Mouse (Mus musculus): Measurements from ENCODE around the gene 9130019O22Rik. TPM values are rescaled to one million over a fixed set of nuclear protein-coding genes. Genes with fewer than 3 reads are reported as not detected.
"Not testable (repeated sequence)": the region's sequence is repeated elsewhere in the genome, so short reads cannot be mapped to it uniquely, and the experiment has no call there.

9130019O22Rik gene
- total RNA-seq, 2 experiments from 2014 or later = 2.8 to 4.0 TPM

DNA sequence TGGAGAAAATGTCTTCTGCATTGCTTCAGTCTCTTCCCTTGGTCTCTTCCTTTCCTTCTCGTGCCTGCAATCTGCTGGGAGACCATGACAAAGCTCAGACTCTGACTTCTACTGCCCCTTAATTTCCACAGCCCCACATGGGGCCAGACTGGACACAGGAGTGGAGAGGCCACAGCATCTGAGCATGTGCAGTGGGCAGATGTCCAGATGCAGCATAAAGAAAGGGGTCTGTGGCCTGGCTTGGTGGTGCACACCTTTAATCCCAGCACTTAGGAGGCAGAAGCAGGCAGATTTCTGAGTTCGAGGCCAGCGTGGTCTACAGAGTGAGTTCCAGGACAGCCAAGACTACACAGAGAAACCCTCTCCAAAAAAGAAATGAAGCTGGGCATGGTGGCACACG, 1.4 kb downstream of the 9130019O22Rik start:
- intact Hi-C loops (cut with DNase I); DNase-seq (ENCODE audit: low spot score in 2 of 2): not testable (repeated sequence)

DNA sequence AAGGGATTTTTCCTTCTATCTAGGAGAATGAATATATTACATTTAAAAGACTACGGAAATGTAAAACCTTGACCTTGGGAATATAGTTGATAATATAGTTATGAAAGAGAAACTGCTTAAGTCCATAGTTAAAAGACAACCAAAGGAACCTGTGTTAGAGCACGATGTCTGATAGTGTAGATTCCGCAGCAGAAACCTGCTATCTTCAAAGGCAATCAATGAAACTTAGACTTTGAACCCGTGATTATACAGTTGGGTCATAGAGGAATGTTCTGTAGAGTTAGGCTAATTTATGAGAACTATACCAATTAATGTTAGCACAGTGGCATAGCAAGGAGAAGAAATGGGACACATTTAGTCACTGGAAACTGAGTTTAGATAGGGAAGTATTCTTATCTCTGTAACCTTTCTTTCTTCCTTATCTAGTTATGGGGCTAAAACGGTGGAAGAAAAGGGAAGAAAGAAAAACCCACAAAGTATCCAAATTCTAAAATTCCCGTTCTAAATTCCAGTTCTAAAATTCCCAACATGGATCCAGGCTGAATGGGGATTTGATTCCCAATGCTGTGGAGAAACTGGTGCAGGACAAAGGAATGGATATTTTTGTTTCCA, 8.6 kb downstream of the 9130019O22Rik start:
- DNase-seq (ENCODE audit: low spot score in 2 of 2) = no peak
- intact Hi-C loops (cut with DNase I) = no loop called here

DNA sequence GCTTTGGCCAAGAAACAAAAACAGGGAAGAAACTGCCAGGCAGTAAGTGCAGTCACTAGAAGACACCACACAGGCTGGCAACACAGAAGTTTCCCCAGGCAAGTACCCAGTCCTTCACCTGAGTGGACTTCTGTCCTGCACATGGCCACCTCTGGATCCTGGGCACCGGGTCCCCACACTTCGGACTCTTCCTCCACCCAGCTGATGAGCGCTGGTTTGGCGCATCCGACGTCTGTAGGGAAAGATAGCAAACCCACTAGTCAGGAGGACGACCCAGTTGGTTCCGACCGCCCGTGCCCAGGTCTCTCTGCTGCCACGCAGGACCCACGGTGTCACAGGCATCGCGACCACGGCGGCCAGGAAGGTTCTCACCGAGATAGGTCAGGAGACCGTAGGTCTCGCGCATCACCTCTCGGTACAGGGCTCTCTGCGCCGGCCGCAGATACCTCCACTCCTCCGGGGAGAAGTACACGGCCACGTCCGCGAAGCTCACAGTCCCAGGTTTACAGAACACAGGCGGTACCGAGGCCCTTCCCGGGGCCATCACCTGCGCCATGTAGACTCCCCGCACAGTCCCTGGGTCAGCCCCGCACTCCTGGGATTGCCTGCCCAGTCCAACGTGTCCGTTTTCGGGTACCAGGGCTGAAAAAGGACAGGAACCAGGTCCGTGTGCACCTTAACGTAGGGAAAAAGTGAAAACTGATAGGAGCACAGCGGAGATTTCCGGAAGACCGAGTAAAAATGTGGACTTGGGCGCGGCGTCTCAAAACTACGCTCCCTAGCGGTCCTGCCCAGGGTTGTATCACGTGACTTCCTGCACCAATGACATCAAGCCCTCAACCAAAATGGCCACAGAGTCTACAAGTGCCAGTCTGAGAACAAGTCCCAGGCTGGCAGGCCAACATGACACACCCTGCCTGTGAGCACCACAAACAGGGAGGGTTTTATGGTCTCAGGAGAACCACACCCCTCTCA, 11.4 kb downstream of the 9130019O22Rik start, which contains the start of gene Zfp747:
Gene Zfp747, minus strand, starts transcription at position 780 of the 975 bp plus-strand sequence.
- DNase-seq (ENCODE audit: low spot score in 2 of 2) = peak; percentile 91 to 97
- intact Hi-C loops (cut with DNase I) = not testable (repeated sequence)

DNA sequence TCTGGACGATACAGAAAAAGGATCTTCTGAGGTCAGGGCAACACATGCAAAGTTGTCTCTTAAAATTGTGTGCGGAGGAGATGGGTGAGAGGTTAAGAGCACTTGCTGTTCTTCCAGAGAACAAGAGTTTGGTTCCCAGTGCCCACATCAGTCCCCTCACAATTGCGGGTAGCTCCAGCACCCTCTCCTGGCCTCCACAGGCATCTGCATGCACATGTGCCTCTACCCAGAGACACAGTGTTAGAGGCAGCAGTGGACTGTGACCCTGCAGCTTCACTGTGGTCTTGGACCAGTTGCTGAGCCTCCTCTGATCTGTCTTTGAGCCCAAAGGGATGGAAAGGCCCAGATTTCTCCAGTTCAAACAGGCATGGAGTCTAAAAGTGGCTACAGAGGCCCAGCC, 15.1 kb downstream of the 9130019O22Rik start:
- intact Hi-C loops (cut with DNase I) = not testable (repeated sequence)

DNA sequence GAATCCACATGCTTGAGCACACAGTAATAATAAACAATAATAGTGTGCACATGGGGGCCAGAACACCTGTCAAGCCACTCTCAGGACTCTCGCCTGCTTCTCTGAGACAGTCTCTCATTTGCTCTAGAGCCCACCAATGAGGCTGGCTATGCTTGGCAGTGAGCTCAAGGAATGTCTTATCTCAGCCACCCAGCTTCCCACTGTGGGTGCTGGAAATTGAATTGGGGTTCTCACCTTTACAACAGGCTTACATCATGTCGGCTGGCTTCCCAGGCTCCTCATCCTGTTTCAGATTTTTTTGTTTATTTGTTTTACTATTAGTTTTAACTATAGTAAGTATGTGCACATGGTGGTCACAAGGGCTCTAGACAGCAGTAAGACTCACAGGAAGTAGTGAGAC, 15.8 kb downstream of the 9130019O22Rik start:
- intact Hi-C loops (cut with DNase I) = no loop called here
- DNase-seq (ENCODE audit: low spot score in 2 of 2) = no peak

More for the DNA sequence above, 15.1 kb downstream of the 9130019O22Rik start:
- not testable (repeated sequence) for DNase-seq (ENCODE audit: low spot score in 2 of 2)

DNA sequence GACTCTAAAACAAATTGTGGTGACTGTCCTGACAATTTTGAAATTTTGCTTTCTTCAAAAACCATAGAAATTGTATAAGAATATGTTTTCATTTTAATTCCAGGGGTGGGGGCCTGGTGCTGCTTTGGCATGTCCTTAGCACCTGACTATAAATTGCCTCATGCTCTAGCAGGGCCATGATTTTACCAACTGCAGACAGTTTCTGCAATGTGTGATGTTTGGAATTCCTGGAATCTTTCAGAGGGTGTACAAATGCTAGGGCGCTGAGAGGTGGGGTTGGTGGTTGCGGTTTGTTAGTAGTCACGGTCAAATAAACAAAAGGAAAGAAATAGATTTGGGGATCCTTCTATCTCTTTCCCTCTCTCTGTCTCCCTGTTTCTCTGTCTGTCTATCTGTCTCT, 20.7 kb downstream of the 9130019O22Rik start:
- DNase-seq (ENCODE audit: low spot score in 2 of 2) = no peak
- intact Hi-C loops (cut with DNase I) = no loop called here

DNA sequence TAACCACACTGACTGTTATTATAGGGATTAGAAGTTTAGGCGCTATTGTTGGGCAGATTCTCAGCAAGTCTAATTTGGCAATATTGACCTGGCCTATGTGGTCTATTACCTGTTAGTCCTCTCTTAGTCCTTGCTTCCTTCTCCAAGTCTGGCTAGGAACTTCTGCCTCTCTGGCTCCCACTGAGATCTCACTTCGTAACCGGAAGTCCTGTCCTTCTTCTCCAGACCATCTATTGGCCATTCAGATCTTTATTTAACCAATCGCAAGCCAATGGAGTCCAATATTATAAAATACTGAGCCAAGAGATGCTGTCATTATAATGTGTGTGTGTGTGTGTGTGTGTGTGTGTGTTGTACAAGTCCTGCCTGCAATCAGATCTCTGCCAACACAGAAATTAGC, 22.8 kb downstream of the 9130019O22Rik start:
- DNase-seq (ENCODE audit: low spot score in 2 of 2) = no peak
- intact Hi-C loops (cut with DNase I) = loop anchor here (5.0 kb wide), 1 partner anchor 108 kb away; no protein-coding TSS in a partner anchor

DNA sequence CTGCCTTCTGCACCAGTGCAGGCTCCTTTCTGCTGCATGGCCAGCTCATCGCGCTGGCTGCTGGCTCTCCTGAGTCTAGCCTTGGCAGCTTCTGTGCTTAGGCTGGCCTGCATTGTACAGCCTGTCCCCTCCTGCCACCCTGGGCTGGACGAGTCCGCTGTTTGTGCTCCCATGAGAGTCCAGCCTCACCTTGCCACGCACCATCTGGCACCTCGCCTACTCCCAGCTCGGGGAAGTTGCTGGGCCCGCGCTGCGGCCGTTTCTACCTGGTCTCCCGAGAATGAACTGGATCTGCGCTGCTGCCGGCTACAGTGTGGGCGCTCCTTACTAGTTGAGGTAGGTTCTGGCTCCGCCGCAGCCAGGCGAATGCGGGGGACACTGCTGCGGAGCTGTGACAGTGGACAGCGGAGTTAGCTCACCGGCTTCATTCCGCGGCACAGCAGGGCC, 23.5 kb downstream of the 9130019O22Rik start:
- peak; percentile 27 to 50 for DNase-seq (ENCODE audit: low spot score in 2 of 2)
- intact Hi-C loops (cut with DNase I) = loop anchor here (2.0 to 5.0 kb wide), 2 partner anchors 109 to 135 kb away; no protein-coding TSS in a partner anchor

DNA sequence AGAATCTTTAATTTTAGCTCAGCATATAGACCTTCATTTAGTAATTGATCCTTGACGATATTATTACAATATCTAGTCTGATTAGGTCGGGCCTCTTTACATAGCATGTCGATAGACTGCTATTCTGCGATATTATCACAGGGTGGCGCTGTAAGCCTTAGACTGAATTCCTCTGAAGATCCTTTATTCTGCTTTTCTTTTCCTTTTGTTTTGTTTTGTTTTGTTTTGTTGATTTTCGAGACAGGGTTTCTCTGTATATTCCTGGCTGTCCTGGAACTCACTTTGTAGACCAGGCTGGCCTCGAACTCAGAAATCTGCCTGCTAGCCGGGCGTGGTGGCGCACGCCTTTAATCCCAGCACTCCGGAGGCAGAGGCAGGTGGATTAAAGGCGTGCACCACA, 24.5 kb downstream of the 9130019O22Rik start:
- intact Hi-C loops (cut with DNase I) = loop anchor here (2.0 to 5.0 kb wide), 2 partner anchors 110 to 136 kb away; no protein-coding TSS in a partner anchor
- DNase-seq (ENCODE audit: low spot score in 2 of 2) = peak in 1 of 2 experiments; percentile 52

DNA sequence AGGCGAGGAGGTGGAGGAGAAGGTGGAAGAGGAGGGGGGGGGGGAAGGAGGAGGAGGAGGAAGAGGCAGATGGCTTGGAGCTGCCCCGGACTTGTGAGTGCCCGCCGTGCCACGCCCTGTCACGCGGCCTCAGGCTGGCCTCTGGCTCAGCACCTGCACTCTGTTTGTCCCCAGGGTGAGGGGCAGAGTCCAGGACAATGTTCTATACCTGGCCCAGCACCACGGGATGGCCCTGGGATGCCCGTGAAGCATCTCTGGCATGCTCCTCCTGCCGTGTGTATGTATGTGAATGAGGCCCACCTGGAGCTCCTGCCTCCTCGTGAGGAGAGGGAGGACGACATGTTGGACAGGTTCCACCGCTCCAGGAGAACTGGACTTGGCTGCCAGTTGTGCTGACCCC, 25.5 kb downstream of the 9130019O22Rik start:
- intact Hi-C loops (cut with DNase I) = loop anchor here (5.0 kb wide), 1 partner anchor 111 kb away; no protein-coding TSS in a partner anchor
- no peak for DNase-seq (ENCODE audit: low spot score in 2 of 2)

DNA sequence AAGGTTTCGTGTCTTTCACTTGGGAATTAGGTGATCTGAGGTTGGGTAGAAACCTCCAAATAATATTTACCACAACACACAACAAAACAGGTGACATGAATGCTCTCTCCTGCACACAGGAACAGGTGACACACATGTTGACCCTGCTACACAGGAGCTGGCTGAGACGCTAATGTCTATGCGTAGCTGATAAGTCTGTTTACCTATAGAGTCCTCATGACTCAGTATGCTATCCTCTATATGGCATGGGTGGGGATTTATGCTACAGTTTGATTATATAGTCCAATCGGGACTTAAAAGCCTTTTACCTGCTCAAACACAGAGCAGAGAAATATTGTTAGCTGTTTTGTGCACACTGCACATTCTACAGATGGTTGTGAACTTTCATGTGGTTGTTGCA, 26.7 kb downstream of the 9130019O22Rik start:
- no peak for DNase-seq (ENCODE audit: low spot score in 2 of 2)
- intact Hi-C loops (cut with DNase I) = loop anchor here (5.0 kb wide), 1 partner anchor 112 kb away; no protein-coding TSS in a partner anchor

DNA sequence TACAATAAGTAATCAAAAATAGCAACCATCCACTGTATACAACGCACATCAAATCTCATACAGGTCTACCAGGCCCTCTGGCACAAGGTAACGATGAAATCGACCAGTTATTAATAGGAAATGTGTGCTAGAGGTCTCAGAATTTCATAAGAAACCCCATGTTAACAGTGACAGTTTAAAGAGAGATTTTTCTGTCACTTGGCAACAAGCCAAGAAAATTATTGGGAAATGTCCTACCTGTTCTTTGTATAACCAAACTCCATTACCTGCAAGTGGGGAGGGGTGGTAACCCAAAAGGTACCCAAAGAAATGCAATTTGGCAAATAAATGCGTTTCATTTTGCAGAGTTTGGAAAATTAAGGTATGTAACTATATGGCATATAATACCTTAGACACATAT, 28.5 kb downstream of the 9130019O22Rik start:
- intact Hi-C loops (cut with DNase I) = no loop called here
- no peak for DNase-seq (ENCODE audit: low spot score in 2 of 2)

DNA sequence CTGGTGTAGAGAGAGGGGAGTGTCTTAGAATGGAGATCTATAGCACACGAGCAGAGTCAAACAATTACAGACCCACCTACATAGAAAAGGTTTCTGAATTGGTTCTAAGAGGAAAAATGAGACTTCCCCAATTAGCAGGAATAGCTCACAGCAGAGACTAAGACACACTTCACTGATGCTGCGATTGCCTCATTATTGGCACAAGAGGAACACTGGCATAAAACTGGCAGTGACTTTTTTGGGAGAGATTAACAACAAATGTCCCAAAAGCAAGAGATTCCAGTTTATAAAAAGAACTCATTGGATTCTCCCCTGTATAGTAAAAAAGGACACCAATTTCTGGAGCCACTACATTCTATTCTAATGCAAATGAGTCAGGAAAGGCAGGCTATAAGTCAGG, 29.1 kb downstream of the 9130019O22Rik start:
- no peak for DNase-seq (ENCODE audit: low spot score in 2 of 2)
- intact Hi-C loops (cut with DNase I) = no loop called here

DNA sequence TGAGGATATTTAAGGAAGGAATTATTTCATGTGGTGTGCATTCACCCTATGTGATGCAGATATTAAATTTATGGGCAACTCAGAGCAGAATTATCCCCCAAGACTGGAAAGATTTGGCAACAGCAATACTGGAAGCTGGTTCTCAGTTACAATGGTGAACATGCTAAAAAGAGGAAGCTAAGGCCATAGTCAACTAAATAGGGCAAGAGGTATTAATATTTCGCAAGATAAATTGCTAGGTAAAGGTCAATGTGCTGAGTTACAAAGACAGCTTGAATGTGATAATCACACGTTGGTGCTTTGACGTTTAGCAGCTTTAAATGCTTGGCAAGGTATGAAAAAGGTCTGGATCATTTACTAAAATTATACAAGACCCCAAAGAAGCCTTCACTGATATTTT, 31.2 kb downstream of the 9130019O22Rik start:
- intact Hi-C loops (cut with DNase I) = no loop called here
- DNase-seq (ENCODE audit: low spot score in 2 of 2) = no peak

DNA sequence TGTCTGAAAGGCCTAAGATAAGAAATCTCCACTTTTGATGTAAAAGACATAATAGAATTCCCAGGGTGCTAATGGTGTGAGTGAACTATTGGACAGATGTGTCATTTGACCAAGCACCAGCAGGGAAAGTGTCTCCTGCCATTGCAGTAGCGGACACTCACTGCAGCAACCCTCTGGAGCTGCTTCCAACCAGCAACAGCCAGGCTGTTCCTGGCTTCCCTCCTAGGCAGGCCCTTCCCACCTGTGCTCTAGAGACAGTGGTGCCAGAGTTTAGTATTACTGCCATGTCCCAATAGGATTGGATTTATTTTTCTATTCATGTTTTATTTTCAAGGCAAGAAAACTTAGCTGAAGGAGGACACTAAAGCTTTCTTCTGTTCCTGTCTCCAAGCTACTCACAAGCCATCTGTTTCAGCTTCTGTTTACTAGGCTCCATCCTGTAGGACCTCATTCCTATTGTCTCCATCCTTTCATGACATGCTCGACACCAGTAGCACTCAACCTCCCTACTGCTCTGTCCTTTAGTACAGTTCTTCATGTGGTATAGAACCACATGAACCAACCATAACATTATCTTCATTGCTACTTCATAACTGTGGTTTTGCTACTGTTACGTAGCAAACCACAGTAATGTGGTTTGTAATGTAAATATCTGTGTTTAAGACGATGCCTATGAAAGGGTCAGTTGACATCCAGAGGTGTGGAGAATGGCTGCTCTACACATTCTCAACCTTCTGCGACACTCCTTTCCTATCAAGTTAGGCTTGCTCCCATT, 35.5 kb downstream of the 9130019O22Rik start:
- intact Hi-C loops (cut with DNase I) = no loop called here
- DNase-seq (ENCODE audit: low spot score in 2 of 2) = no peak

DNA sequence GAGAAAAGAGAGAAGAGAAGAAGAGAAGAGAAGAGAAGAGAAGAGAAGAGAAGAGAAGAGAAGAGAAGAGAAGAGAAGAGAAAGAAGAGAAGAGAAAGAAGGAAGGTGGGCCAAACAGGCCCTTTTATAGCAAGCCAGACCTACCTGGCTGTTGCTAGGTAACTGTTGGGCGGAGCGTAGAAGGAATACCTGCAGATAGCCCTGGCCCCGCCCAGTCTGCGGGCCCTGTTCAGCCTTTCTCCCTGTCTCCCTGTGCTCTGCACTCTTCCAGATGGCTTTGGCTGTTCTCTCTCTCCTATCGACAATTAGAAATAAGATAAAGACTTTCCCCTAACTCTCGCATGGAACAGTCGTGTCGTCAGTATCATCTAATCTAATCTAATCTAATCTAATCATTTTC, 40.3 kb downstream of the 9130019O22Rik start:
- no peak for DNase-seq (ENCODE audit: low spot score in 2 of 2)
- intact Hi-C loops (cut with DNase I) = loop anchor here (10.0 kb wide), 1 partner anchor 268 kb away; the partner anchor contains the start of gene Zfp629

DNA sequence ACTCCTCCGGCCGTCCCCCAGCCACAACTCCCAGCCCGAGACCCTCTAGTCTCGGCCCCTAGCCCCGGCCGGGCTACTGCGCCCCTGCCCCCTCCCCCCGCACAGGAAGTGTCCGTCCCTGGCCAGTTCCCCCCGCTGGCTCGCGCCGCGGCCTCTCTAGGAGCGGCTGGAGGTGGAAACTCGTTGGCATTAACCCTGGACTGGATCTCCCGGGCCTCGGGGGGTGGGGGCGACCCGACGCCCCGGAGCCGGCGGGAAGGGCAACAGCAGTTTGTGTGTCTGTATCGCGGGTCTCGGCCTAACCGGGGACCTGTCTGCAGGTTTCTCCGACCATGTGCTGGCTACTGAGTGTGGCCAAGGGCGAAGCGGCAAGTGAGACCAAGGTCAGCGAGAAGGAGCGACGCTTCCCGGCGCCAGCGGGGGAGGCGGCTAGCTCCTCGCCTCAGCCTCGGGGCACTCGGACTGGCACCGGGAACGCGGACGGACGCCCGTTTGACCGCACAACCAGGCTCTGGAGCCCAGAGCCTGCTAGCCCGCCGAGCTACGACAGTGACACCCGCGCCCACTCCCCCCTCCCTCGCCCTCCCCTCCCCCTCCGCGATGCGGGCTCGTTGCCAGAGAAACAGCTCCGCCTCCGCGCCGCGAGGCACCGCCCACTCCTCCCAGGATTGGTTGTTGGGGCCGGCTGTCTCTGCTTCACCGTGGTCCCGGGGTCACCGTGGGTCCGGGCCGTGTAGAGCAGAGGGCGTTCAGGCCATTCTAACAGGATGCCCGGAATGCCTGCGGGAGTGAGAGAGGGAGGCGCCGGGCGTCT, 41.2 kb downstream of the 9130019O22Rik start, which contains the start of gene Zfp768:
Gene Zfp768, minus strand, starts transcription at position 78 of the 814 bp plus-strand sequence.
- intact Hi-C loops (cut with DNase I) = loop anchor here (10.0 kb wide), 1 partner anchor 269 kb away; the partner anchor contains the start of gene Zfp629
- DNase-seq (ENCODE audit: low spot score in 2 of 2) = peak; percentile 86 to 88

DNA sequence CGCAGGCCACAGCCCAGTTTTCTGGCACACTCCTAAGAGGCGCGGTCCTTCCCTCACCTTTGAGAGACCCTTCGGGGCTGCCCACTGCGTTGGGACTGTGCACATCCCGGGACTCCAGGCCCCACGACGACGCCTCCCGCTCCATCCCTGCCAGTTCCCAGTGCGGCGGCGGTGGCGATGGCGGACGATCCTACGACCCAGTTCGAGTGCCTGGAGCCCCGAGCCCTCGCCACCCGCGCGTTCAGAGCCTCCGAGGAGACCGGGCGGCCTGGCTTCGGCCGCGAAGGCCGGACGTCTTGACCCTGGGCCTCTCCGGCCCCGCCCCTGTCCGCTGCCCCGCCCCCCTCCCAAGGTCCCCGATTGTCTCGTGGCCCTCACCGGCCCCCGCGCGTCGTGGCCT, 41.9 kb downstream of the 9130019O22Rik start:
- intact Hi-C loops (cut with DNase I) = loop anchor here (10.0 kb wide), 1 partner anchor 270 kb away; the partner anchor contains the start of gene Zfp629
- DNase-seq (ENCODE audit: low spot score in 2 of 2) = peak in 1 of 2 experiments; percentile 57
